Mouse (Mus musculus): ENCODE data around the gene Olfr1131. TPM values are rescaled to one million over a fixed set of nuclear protein-coding genes. Genes with fewer than 3 reads are reported as not detected.
"Not testable (repeated sequence)": the region's sequence is repeated elsewhere in the genome, so short reads cannot be mapped to it uniquely, and the experiment has no call there.

The Olfr1131 gene
- not detected in 2 replicates for polyA plus RNA-seq (2014; fragmentation: Nextera tagmentation; extraction: Ambion mirVana)

- ATAC-seq (ENCODE audit: low FRiP score), result no peak
Measured at GRCm38 (mm10) chr2:87626804-87627203, at the start of gene Olfr1131. Gene Olfr1131 (plus strand): TSS chr2:87627104.

GRCm38 (mm10) chr2:87605912-87606311 lies 21.0 kb upstream of the Olfr1131 start, which contains the start of gene Olfr1130:
Gene Olfr1130 (plus strand): TSS chr2:87606212.
- H3K4me3 ChIP-seq (ENCODE audit: low read depth, low read length); H3K9me3 ChIP-seq (ENCODE audit: control insufficient read depth, low read length); ATAC-seq (ENCODE audit: low FRiP score); H3K27me3 ChIP-seq (ENCODE audit: control insufficient read depth, insufficient read depth, low read length); H3K4me1 ChIP-seq (ENCODE audit: control insufficient read depth, insufficient read depth, low read length); H3K4me2 ChIP-seq; H3K9ac ChIP-seq (ENCODE audit: low read length); H3K27ac ChIP-seq (ENCODE audit: low read depth, low read length); H3K36me3 ChIP-seq (ENCODE audit: control insufficient read depth, insufficient read depth, low read length); DNase-seq (ENCODE audit: low spot score, missing footprints): not testable (repeated sequence)

More at GRCm38 (mm10) chr2:87626804-87627203, at the start of gene Olfr1131:
- Histone ChIP-seq H3K27ac (ENCODE audit: low read depth, low read length) (no peak within 1 kb of the TSS), H3K36me3 (ENCODE audit: control insufficient read depth, insufficient read depth, low read length) (no peaks in the 10 kb centered on the region), H3K9me3 (ENCODE audit: control insufficient read depth, low read length) (no peaks in the 10 kb centered on the region), H3K4me3 (ENCODE audit: low read depth, low read length) (no peak within 1 kb of the TSS), H3K4me2 (no peak within 1 kb of the TSS), H3K27me3 (ENCODE audit: control insufficient read depth, insufficient read depth, low read length) (no peaks in the 10 kb centered on the region), H3K9ac (ENCODE audit: low read length) (no peak within 1 kb of the TSS), H3K4me1 (ENCODE audit: control insufficient read depth, insufficient read depth, low read length) (no peaks in the 10 kb centered on the region)
- WGBS, result 69% methylated on average over 3 of the region's 3 CpGs
- DNase-seq (ENCODE audit: low spot score, missing footprints), result no peak

DNA sequence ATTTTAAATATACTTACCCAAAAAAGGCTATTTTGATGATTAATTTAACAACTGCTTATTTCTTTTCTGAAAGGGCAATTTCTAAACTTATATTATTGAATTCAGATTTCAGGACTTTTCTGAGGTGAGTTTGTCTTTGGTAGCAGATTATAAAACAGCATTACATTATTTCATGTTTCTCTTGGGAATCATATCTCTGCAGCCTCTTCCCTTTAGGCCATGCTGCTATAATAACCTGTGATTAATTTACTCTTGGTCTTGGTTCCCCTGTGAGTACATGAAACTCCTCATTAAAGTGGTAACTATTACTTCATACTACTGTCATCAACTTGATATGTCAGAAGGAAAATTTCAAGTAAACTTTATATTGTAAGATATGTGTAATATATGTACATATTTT lies 10.5 kb downstream of the Olfr1131 start, which contains the start of gene Olfr1132:
Gene Olfr1132 (minus strand): TSS at position 101 of the 400 bp plus-strand sequence.
- no peaks in the 10 kb centered on the region for H3K9me3 ChIP-seq (ENCODE audit: control insufficient read depth, low read length)
- DNase-seq (ENCODE audit: low spot score, missing footprints), result no peak
- no peak within 1 kb of the TSS for H3K4me3 ChIP-seq (ENCODE audit: low read depth, low read length)
- no peak within 1 kb of the TSS for H3K4me2 ChIP-seq
- no peaks in the 10 kb centered on the region for H3K27me3 ChIP-seq (ENCODE audit: control insufficient read depth, insufficient read depth, low read length)
- ATAC-seq (ENCODE audit: low FRiP score), result no peak
- no peaks in the 10 kb centered on the region for H3K4me1 ChIP-seq (ENCODE audit: control insufficient read depth, insufficient read depth, low read length)
- H3K27ac ChIP-seq (ENCODE audit: low read depth, low read length), result no peak within 1 kb of the TSS
- H3K36me3 ChIP-seq (ENCODE audit: control insufficient read depth, insufficient read depth, low read length), result no peaks in the 10 kb centered on the region
- H3K9ac ChIP-seq (ENCODE audit: low read length), result no peak within 1 kb of the TSS

DNA sequence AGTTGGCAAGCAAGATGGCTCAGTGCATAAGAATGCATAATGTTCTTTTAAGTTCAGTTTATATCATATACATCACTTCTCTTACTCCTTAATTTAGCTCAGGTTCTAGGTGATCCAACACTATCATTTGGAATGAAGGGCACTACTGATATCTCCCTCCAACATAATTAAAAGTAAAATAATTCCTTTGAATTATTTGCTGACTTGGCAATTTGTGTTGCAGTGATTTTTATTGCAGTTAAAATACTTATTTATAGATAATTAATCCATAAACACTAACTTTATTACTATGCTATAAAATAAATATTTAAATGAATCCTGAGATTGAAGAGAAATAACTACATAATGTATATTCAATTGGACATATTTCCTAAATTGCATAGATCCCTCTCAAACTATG lies 15.5 kb downstream of the Olfr1131 start:
- Histone ChIP-seq H3K4me3 (ENCODE audit: low read depth, low read length) (no peak overlapping the region), H3K36me3 (ENCODE audit: control insufficient read depth, insufficient read depth, low read length) (no peaks in the 10 kb centered on the region), H3K9me3 (ENCODE audit: control insufficient read depth, low read length) (no peaks in the 10 kb centered on the region), H3K27me3 (ENCODE audit: control insufficient read depth, insufficient read depth, low read length) (no peaks in the 10 kb centered on the region), H3K4me2 (no peak overlapping the region), H3K9ac (ENCODE audit: low read length) (no peak overlapping the region), H3K4me1 (ENCODE audit: control insufficient read depth, insufficient read depth, low read length) (no peaks in the 10 kb centered on the region), H3K27ac (ENCODE audit: low read depth, low read length) (no peak overlapping the region)
- ATAC-seq (ENCODE audit: low FRiP score), result no peak
- DNase-seq (ENCODE audit: low spot score, missing footprints), result no peak

- H3K4me3 ChIP-seq (ENCODE audit: low read depth, low read length), result no peak within 1 kb of the TSS
- no peaks in the 10 kb centered on the region for H3K9me3 ChIP-seq (ENCODE audit: control insufficient read depth, low read length)
- no peaks in the 10 kb centered on the region for H3K27me3 ChIP-seq (ENCODE audit: control insufficient read depth, insufficient read depth, low read length)
- H3K9ac ChIP-seq (ENCODE audit: low read length), result no peak within 1 kb of the TSS
- no peaks in the 10 kb centered on the region for H3K4me1 ChIP-seq (ENCODE audit: control insufficient read depth, insufficient read depth, low read length)
- no peak within 1 kb of the TSS for H3K27ac ChIP-seq (ENCODE audit: low read depth, low read length)
- no peak within 1 kb of the TSS for H3K4me2 ChIP-seq
- ATAC-seq (ENCODE audit: low FRiP score) (no peak), DNase-seq (ENCODE audit: low spot score, missing footprints) (no peak)
- H3K36me3 ChIP-seq (ENCODE audit: control insufficient read depth, insufficient read depth, low read length), result no peaks in the 10 kb centered on the region
Measured at GRCm38 (mm10) chr2:87647274-87647673, 20.4 kb downstream of the Olfr1131 start, which contains the start of gene Olfr1133. Gene Olfr1133 (minus strand): TSS chr2:87647374.

DNA sequence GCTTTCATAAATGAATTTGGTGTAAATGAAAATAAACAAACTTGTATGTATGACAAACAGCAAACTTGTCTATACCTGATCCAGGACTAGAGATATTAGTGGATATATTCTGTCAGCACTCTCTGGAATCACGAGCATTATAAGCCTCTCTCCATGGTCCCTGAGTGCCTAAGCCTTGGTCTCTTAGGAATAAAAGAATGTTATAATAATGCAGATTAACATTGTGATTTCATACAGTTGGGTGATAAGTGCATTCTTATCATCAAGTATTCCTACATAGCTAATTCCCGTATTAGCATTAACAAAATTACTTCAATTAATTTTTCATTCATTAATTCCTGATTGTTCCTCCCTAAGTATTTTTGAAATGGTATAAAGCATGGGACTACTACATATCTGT lies 31.5 kb downstream of the Olfr1131 start, which contains the start of gene Olfr1134:
Gene Olfr1134 (minus strand): TSS at position 101 of the 400 bp plus-strand sequence.
- Histone ChIP-seq H3K27me3 (ENCODE audit: control insufficient read depth, insufficient read depth, low read length) (no peaks in the 10 kb centered on the region), H3K27ac (ENCODE audit: low read depth, low read length) (no peak within 1 kb of the TSS), H3K4me1 (ENCODE audit: control insufficient read depth, insufficient read depth, low read length) (no peaks in the 10 kb centered on the region), H3K9ac (ENCODE audit: low read length) (no peak within 1 kb of the TSS), H3K9me3 (ENCODE audit: control insufficient read depth, low read length) (no peaks in the 10 kb centered on the region), H3K36me3 (ENCODE audit: control insufficient read depth, insufficient read depth, low read length) (no peaks in the 10 kb centered on the region), H3K4me3 (ENCODE audit: low read depth, low read length) (no peak within 1 kb of the TSS), H3K4me2 (no peak within 1 kb of the TSS)
- 91% methylated on average over 2 of the region's 2 CpGs for WGBS
- no peak for ATAC-seq (ENCODE audit: low FRiP score)
- DNase-seq (ENCODE audit: low spot score, missing footprints), result no peak

GRCm38 (mm10) chr2:87673564-87673963 lies 46.7 kb downstream of the Olfr1131 start, which contains the start of gene Olfr1135:
Gene Olfr1135 (minus strand): TSS chr2:87673664.
- WGBS, result 29% methylated on average over 1 of the region's 1 CpGs
- no peaks in the 10 kb centered on the region for H3K9me3 ChIP-seq (ENCODE audit: control insufficient read depth, low read length)
- H3K9ac ChIP-seq (ENCODE audit: low read length), result no peak within 1 kb of the TSS
- ATAC-seq (ENCODE audit: low FRiP score) (no peak), DNase-seq (ENCODE audit: low spot score, missing footprints) (no peak)
- no peaks in the 10 kb centered on the region for H3K27me3 ChIP-seq (ENCODE audit: control insufficient read depth, insufficient read depth, low read length)
- no peak within 1 kb of the TSS for H3K4me3 ChIP-seq (ENCODE audit: low read depth, low read length)
- no peaks in the 10 kb centered on the region for H3K36me3 ChIP-seq (ENCODE audit: control insufficient read depth, insufficient read depth, low read length)
- no peak within 1 kb of the TSS for H3K27ac ChIP-seq (ENCODE audit: low read depth, low read length)
- H3K4me2 ChIP-seq, result no peak within 1 kb of the TSS
- no peaks in the 10 kb centered on the region for H3K4me1 ChIP-seq (ENCODE audit: control insufficient read depth, insufficient read depth, low read length)

Other genes starting within 250 kb of the Olfr1131 start
- not detected in 2 replicates for gene Olfr1122, start 241.3 kb upstream of the Olfr1131 start, polyA plus RNA-seq (2014; fragmentation: Nextera tagmentation; extraction: Ambion mirVana)
- not detected in 2 replicates for gene Olfr1123, start 210.5 kb upstream of the Olfr1131 start, polyA plus RNA-seq (2014; fragmentation: Nextera tagmentation; extraction: Ambion mirVana)
- gene Olfr1124, start 196.8 kb upstream of the Olfr1131 start, polyA plus RNA-seq (2014; fragmentation: Nextera tagmentation; extraction: Ambion mirVana), result not detected in 2 replicates
- gene Olfr1126, start 173.1 kb upstream of the Olfr1131 start, polyA plus RNA-seq (2014; fragmentation: Nextera tagmentation; extraction: Ambion mirVana), result not detected in 2 replicates
- not detected in 2 replicates for gene Pramel7, start 130.0 kb upstream of the Olfr1131 start, polyA plus RNA-seq (2014; fragmentation: Nextera tagmentation; extraction: Ambion mirVana)
- gene Pramel6, start 120.5 kb upstream of the Olfr1131 start, polyA plus RNA-seq (2014; fragmentation: Nextera tagmentation; extraction: Ambion mirVana), result not detected in 2 replicates
- not detected in 2 replicates for gene Olfr153, start 95.3 kb upstream of the Olfr1131 start, polyA plus RNA-seq (2014; fragmentation: Nextera tagmentation; extraction: Ambion mirVana)
- not detected in 2 replicates for gene Olfr1128, start 81.6 kb upstream of the Olfr1131 start, polyA plus RNA-seq (2014; fragmentation: Nextera tagmentation; extraction: Ambion mirVana)
- not detected in 2 replicates for gene Olfr1129, start 53.2 kb upstream of the Olfr1131 start, polyA plus RNA-seq (2014; fragmentation: Nextera tagmentation; extraction: Ambion mirVana)
- not detected in 2 replicates for gene Olfr1130, start 20.9 kb upstream of the Olfr1131 start, polyA plus RNA-seq (2014; fragmentation: Nextera tagmentation; extraction: Ambion mirVana)
- gene Olfr1132, start 10.4 kb downstream of the Olfr1131 start, polyA plus RNA-seq (2014; fragmentation: Nextera tagmentation; extraction: Ambion mirVana), result not detected in 2 replicates
- gene Olfr1133, start 20.3 kb downstream of the Olfr1131 start, polyA plus RNA-seq (2014; fragmentation: Nextera tagmentation; extraction: Ambion mirVana), result not detected in 2 replicates
- not detected in 2 replicates for gene Olfr1134, start 31.4 kb downstream of the Olfr1131 start, polyA plus RNA-seq (2014; fragmentation: Nextera tagmentation; extraction: Ambion mirVana)
- not detected in 2 replicates for gene Olfr1135, start 46.6 kb downstream of the Olfr1131 start, polyA plus RNA-seq (2014; fragmentation: Nextera tagmentation; extraction: Ambion mirVana)
- not detected in 2 replicates for gene Olfr1136, start 66.8 kb downstream of the Olfr1131 start, polyA plus RNA-seq (2014; fragmentation: Nextera tagmentation; extraction: Ambion mirVana)
- not detected in 2 replicates for gene Olfr1137, start 86.1 kb downstream of the Olfr1131 start, polyA plus RNA-seq (2014; fragmentation: Nextera tagmentation; extraction: Ambion mirVana)
- not detected in 2 replicates for gene Olfr1138, start 112.9 kb downstream of the Olfr1131 start, polyA plus RNA-seq (2014; fragmentation: Nextera tagmentation; extraction: Ambion mirVana)
- not detected in 2 replicates for gene Olfr1140, start 116.6 kb downstream of the Olfr1131 start, polyA plus RNA-seq (2014; fragmentation: Nextera tagmentation; extraction: Ambion mirVana)
- gene Olfr1141, start 126.9 kb downstream of the Olfr1131 start, polyA plus RNA-seq (2014; fragmentation: Nextera tagmentation; extraction: Ambion mirVana), result not detected in 2 replicates
- not detected in 2 replicates for gene Olfr152, start 152.4 kb downstream of the Olfr1131 start, polyA plus RNA-seq (2014; fragmentation: Nextera tagmentation; extraction: Ambion mirVana)
- gene Olfr1143, start 173.5 kb downstream of the Olfr1131 start, polyA plus RNA-seq (2014; fragmentation: Nextera tagmentation; extraction: Ambion mirVana), result not detected in 2 replicates
- gene Olfr1145, start 182.7 kb downstream of the Olfr1131 start, polyA plus RNA-seq (2014; fragmentation: Nextera tagmentation; extraction: Ambion mirVana), result not detected in 2 replicates
- gene Olfr1148, start 203.4 kb downstream of the Olfr1131 start, polyA plus RNA-seq (2014; fragmentation: Nextera tagmentation; extraction: Ambion mirVana), result not detected in 2 replicates
- gene Olfr1150-ps1, start 216.9 kb downstream of the Olfr1131 start, polyA plus RNA-seq (2014; fragmentation: Nextera tagmentation; extraction: Ambion mirVana), result not detected in 2 replicates
- gene Olfr1151, start 228.8 kb downstream of the Olfr1131 start, polyA plus RNA-seq (2014; fragmentation: Nextera tagmentation; extraction: Ambion mirVana), result not detected in 2 replicates
- 0.01 TPM in 1 of 2 replicates, not detected in the other for gene Olfr1152, start 239.4 kb downstream of the Olfr1131 start, polyA plus RNA-seq (2014; fragmentation: Nextera tagmentation; extraction: Ambion mirVana)